Mouse (Mus musculus): ENCODE data around the gene Fis1. TPM values are rescaled to one million over a fixed set of nuclear protein-coding genes. Genes with fewer than 3 reads are reported as not detected.

Gene Fis1
- total and polyA plus RNA-seq, 3 experiments: 142 to 207 (median 152) TPM

DNA sequence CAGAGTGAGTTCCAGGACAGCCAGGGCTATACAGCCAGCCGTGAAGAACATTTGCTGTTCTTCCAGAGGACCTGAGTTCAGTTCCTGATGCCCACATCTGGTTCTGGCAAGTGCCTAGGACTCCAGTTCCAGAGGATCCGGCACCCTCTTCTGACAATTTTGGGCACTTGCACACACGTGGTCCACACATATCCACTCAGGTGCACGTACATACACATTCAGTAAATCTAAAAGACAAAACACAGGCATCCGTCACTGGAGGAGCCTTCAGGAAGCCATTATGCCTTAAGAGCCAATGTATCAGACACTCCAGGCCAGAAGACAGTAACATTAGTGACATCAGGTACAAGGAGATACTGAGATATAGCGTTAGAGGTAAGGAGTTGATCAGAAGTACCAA lies 2.6 kb upstream of the Fis1 start:
- Histone ChIP-seq H3K9me3 (replicated peaks; ENCODE audit: low read length) (no peaks in the 10 kb centered on the region), H3K79me2 (replicated peaks; ENCODE audit: control insufficient read depth, extremely low read depth, insufficient read depth, poor library complexity, severe bottlenecking) (no peaks in the 10 kb centered on the region), H3K4me3 (replicated peaks in 1 of 3; ENCODE audit: low read depth in 2 of 3, low read length in 2 of 3, poor library complexity in 1 of 3) (no peak overlapping the region), H3K9ac (ENCODE audit: insufficient read depth, low read depth) (no peak overlapping the region), H3K36me3 (replicated peaks in 1 of 2; ENCODE audit: control insufficient read depth in 1 of 2, insufficient read depth in 1 of 2, low read length in 1 of 2) (peaks cover 0 to 2% of the 10 kb centered on the region in 2 experiments), H3K27ac (ENCODE audit: insufficient read depth, low read depth) (no peak overlapping the region), H3K4me1 (ENCODE audit: control insufficient read depth in 1 of 2, insufficient read depth in 2 of 2) (peaks cover 2 to 24% of the 10 kb centered on the region in 2 experiments; a peak in 3 of 4 replicates), H3K27me3 (replicated peaks) (no peaks in the 10 kb centered on the region), H3K4me2 (ENCODE audit: insufficient read depth, low read depth, poor library complexity, severe bottlenecking) (no peak overlapping the region)
- in situ Hi-C loops (cut with MboI; ENCODE audit: low pct_ligation_motif_present, low pct_unique_long_range_greater_than_20kb, low sequenced_read_pairs): no loop called here
- dilution Hi-C loops (cut with MboI; ENCODE audit: extremely low pct_ligation_motif_present, extremely low pct_unique_long_range_greater_than_20kb, low sequenced_read_pairs): no loop called here
- TF ChIP-seq SMC3 (IDR thresholded peaks at IDR 0.05; ENCODE audit: low read depth, low read length) (no peak), KAT2A (IDR thresholded peaks at IDR 0.05; ENCODE audit: insufficient replicate concordance, low read length) (no peak), ELF1 (IDR thresholded peaks at IDR 0.05; ENCODE audit: low read depth, low read length) (no peak), HCFC1 (IDR thresholded peaks at IDR 0.05; ENCODE audit: low read depth, low read length) (no peak), RAD21 (IDR thresholded peaks at IDR 0.05; ENCODE audit: low read depth, low read length) (no peak), RCOR1 (conservative IDR thresholded peaks at IDR 0.05; ENCODE audit: low read depth, low read length) (no peak), MYC (IDR thresholded peaks at IDR 0.05; ENCODE audit: low read depth, low read length) (no peak), CTCF (conservative IDR thresholded peaks at IDR 0.05 in 1 of 2, IDR thresholded peaks at IDR 0.05 in 1 of 2; ENCODE audit: low read depth in 2 of 2, low read length in 2 of 2) (no peak), POLR2AphosphoS2 (IDR thresholded peaks at IDR 0.05; ENCODE audit: low read depth, low read length) (no peak), MEF2A (IDR thresholded peaks at IDR 0.05; ENCODE audit: borderline replicate concordance, low read depth, low read length) (no peak), GABPA (IDR thresholded peaks at IDR 0.05; ENCODE audit: insufficient replicate concordance, low read depth, low read length) (no peak), ZNF384 (IDR thresholded peaks at IDR 0.05; ENCODE audit: low read depth, low read length) (no peak), USF2 (conservative IDR thresholded peaks at IDR 0.05; ENCODE audit: low read depth, low read length) (no peak), MXI1 (IDR thresholded peaks at IDR 0.05; ENCODE audit: low read depth, low read length) (no peak), NRF1 (IDR thresholded peaks at IDR 0.05; ENCODE audit: low read depth, low read length) (no peak)
- no peak for DNase-seq (ENCODE audit: extremely low read depth)

DNA sequence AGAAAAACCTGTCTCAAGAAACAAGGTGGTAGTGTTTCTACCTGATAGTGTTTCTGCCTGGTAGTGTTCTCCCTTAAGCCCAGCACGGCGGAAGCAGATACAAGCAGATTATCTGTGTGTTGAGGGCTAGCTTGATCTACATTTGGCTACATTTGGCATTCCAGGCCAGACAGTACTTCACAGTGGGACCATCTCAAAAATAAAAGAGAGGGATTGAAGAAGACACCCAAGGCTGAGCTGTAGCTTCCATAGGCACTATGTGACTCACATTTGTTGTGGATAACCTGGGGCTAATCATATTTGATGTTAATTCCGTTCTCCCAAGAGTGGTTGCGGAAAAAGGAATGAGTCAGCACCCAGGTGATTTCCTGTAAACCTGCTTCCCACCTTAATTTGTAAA lies 922 bp upstream of the Fis1 start:
- H3K4me1 ChIP-seq (ENCODE audit: control insufficient read depth in 1 of 2, insufficient read depth in 2 of 2): peaks cover 4 to 25% of the 10 kb centered on the region in 2 experiments; a peak in 3 of 4 replicates
- dilution Hi-C loops (cut with MboI; ENCODE audit: extremely low pct_ligation_motif_present, extremely low pct_unique_long_range_greater_than_20kb, low sequenced_read_pairs): no loop called here
- H3K4me2 ChIP-seq (ENCODE audit: insufficient read depth, low read depth, poor library complexity, severe bottlenecking): peak overlapping the region; percentile 73; the same call in 1 of the 2 replicates
- no peak overlapping the region; the same call in 1 of the 2 replicates for H3K9ac ChIP-seq (ENCODE audit: insufficient read depth, low read depth)
- in situ Hi-C loops (cut with MboI; ENCODE audit: low pct_ligation_motif_present, low pct_unique_long_range_greater_than_20kb, low sequenced_read_pairs): no loop called here
- no peak for DNase-seq (ENCODE audit: extremely low read depth)
- peaks cover 0 to 7% of the 10 kb centered on the region in 2 experiments for H3K36me3 ChIP-seq (replicated peaks in 1 of 2; ENCODE audit: control insufficient read depth in 1 of 2, insufficient read depth in 1 of 2, low read length in 1 of 2)
- H3K9me3 ChIP-seq (replicated peaks; ENCODE audit: low read length): no peaks in the 10 kb centered on the region
- H3K79me2 ChIP-seq (replicated peaks; ENCODE audit: control insufficient read depth, extremely low read depth, insufficient read depth, poor library complexity, severe bottlenecking): no peaks in the 10 kb centered on the region
- no peak for TF ChIP-seq ZMIZ1 (IDR thresholded peaks at IDR 0.05; ENCODE audit: low read depth, low read length)
- TF ChIP-seq EP300 (IDR thresholded peaks at IDR 0.05; ENCODE audit: low read length): no peak
- TF ChIP-seq JUN (IDR thresholded peaks at IDR 0.05; ENCODE audit: insufficient read depth, low read depth, low read length): no peak
- no peak for TF ChIP-seq ZNF384 (IDR thresholded peaks at IDR 0.05; ENCODE audit: low read depth, low read length)
- TF ChIP-seq CHD2 (IDR thresholded peaks at IDR 0.05; ENCODE audit: low read length): no peak
- no peak for TF ChIP-seq MAX (IDR thresholded peaks at IDR 0.05; ENCODE audit: low read length)
- TF ChIP-seq MAFK (IDR thresholded peaks at IDR 0.05; ENCODE audit: insufficient replicate concordance, low read length): no peak
- TF ChIP-seq HCFC1 (IDR thresholded peaks at IDR 0.05; ENCODE audit: low read depth, low read length): no peak
- TF ChIP-seq MAZ (IDR thresholded peaks at IDR 0.05; ENCODE audit: low read depth, low read length): no peak
- no peak for TF ChIP-seq USF1 (IDR thresholded peaks at IDR 0.05; ENCODE audit: low read depth, low read length)
- TF ChIP-seq TBP (conservative IDR thresholded peaks at IDR 0.05; ENCODE audit: low read depth, low read length): no peak
- no peak for TF ChIP-seq PAX5 (IDR thresholded peaks at IDR 0.05; ENCODE audit: low read length)
- no peak for TF ChIP-seq IRF4 (IDR thresholded peaks at IDR 0.05; ENCODE audit: low read depth, low read length)
- TF ChIP-seq POLR2AphosphoS2 (IDR thresholded peaks at IDR 0.05; ENCODE audit: low read depth, low read length): no peak
- TF ChIP-seq NRF1 (IDR thresholded peaks at IDR 0.05; ENCODE audit: low read depth, low read length): no peak
- no peak for TF ChIP-seq CHD1 (IDR thresholded peaks at IDR 0.05; ENCODE audit: low read depth, low read length)
- TF ChIP-seq NELFE (IDR thresholded peaks at IDR 0.05; ENCODE audit: low read depth, low read length): no peak
- no peak for TF ChIP-seq ZC3H11A (IDR thresholded peaks at IDR 0.05; ENCODE audit: low read depth, low read length)
- no peak for TF ChIP-seq RAD21 (IDR thresholded peaks at IDR 0.05; ENCODE audit: low read depth, low read length)
- TF ChIP-seq MYC (IDR thresholded peaks at IDR 0.05; ENCODE audit: low read depth, low read length): no peak
- no peak overlapping the region for H3K4me3 ChIP-seq (replicated peaks in 1 of 3; ENCODE audit: low read depth in 2 of 3, low read length in 2 of 3, poor library complexity in 1 of 3)
- no peak overlapping the region for H3K27ac ChIP-seq (ENCODE audit: insufficient read depth, low read depth)
- no peaks in the 10 kb centered on the region for H3K27me3 ChIP-seq (replicated peaks)
